Mouse (Mus musculus) hematopoietic stem cell, adult 5-6 weeks (primary cell): ENCODE data around the gene Gm10031. TPM values are rescaled to one million over a fixed set of nuclear protein-coding genes. Genes with fewer than 3 reads are reported as not detected.

Experiments
- ATAC-seq, 2 experiments: fragments of 125-278 bp in 1 of 2; replicated peaks in 1 of 2; 2 replicates each; pipeline ENCODE4 v1.8.0; 2016 to 2017; ENCODE audit warnings: inconsistent platforms in 2 of 2, mild to moderate bottlenecking in 2 of 2, moderate number of reproducible peaks in 2 of 2, low read depth in 1 of 2, moderate TSS enrichment in 1 of 2; ENCODE audit not compliant: low FRiP score in 2 of 2, poor library complexity in 2 of 2, severe bottlenecking in 2 of 2, insufficient read depth in 1 of 2, low TSS enrichment in 1 of 2
- total RNA-seq: library from RNA; stranded (forward); fragments of 172-1452, 232-1000 nt; gene quantifications from 2 replicates; pipeline ENCODE4 v1.2.3, GENCODE M21; 2017

Gm10031 gene
- total RNA-seq, 1 experiment from 2014 or later = 15.2 TPM

- ATAC-seq = peak in 1 of 2 experiments; percentile 53; a peak in 1 of 4 replicates
Measured at GRCm38 (mm10) chr1:156537031-156537430, 13.2 kb downstream of the Gm10031 start.

GRCm38 (mm10) chr1:156537701-156538100 lies 13.9 kb downstream of the Gm10031 start:
- no peak for ATAC-seq

GRCm38 (mm10) chr1:156538382-156538781 lies 14.6 kb downstream of the Gm10031 start:
- no peak for ATAC-seq

- ATAC-seq = no peak
Measured at GRCm38 (mm10) chr1:156539787-156540560, 16.2 kb downstream of the Gm10031 start.

- no peak for ATAC-seq
Measured at GRCm38 (mm10) chr1:156543999-156544398, 20.2 kb downstream of the Gm10031 start.

- ATAC-seq = peak; percentile 96 to 97
Measured at GRCm38 (mm10) chr1:156558024-156558930, 34.5 kb downstream of the Gm10031 start, which contains the start of gene Abl2. Gene Abl2 (plus strand): TSS chr1:156558786.

- peak in 1 of 2 experiments; percentile 11; a peak in 2 of 4 replicates for ATAC-seq
Measured at GRCm38 (mm10) chr1:156558950-156559640, 35.3 kb downstream of the Gm10031 start.

GRCm38 (mm10) chr1:156559641-156560020 lies 35.8 kb downstream of the Gm10031 start:
- no peak for ATAC-seq

GRCm38 (mm10) chr1:156560500-156560899 lies 36.7 kb downstream of the Gm10031 start:
- ATAC-seq = no peak

GRCm38 (mm10) chr1:156565328-156565727 lies 41.5 kb downstream of the Gm10031 start:
- no peak for ATAC-seq

- no peak for ATAC-seq
Measured at GRCm38 (mm10) chr1:156566132-156566531, 42.3 kb downstream of the Gm10031 start.

GRCm38 (mm10) chr1:156569615-156570014 lies 45.8 kb downstream of the Gm10031 start:
- ATAC-seq = no peak

GRCm38 (mm10) chr1:156572952-156573351 lies 49.1 kb downstream of the Gm10031 start:
- no peak for ATAC-seq

Other genes starting within 250 kb of the Gm10031 start
- gene Tdrd5, start 220.3 kb upstream of the Gm10031 start, total RNA-seq = not detected in 2 replicates
- gene Nphs2, start 213.3 kb upstream of the Gm10031 start, total RNA-seq = 0.81 TPM in 1 of 2 replicates, not detected in the other
- gene Gm2000, start 158.0 kb upstream of the Gm10031 start, total RNA-seq = 2,981 and 3,597 TPM in 2 replicates
- 1.8 TPM in 1 of 2 replicates, not detected in the other for gene Axdnd1, start 102.9 kb upstream of the Gm10031 start, total RNA-seq
- 48.3 and 80.4 TPM in 2 replicates for gene Soat1, start 49.7 kb upstream of the Gm10031 start, total RNA-seq
- 25.8 and 32.8 TPM in 2 replicates for gene Abl2, start 34.8 kb downstream of the Gm10031 start, total RNA-seq
- 18.9 and 33.8 TPM in 2 replicates for gene Tor3a, start 150.3 kb downstream of the Gm10031 start, total RNA-seq
- 41.6 and 43.4 TPM in 2 replicates for gene Fam20b, start 195.1 kb downstream of the Gm10031 start, total RNA-seq